Mouse (Mus musculus) lung, postnatal 25 days (tissue): ENCODE measurements at regions not wholly inside any gene's neighbourhood (a gene's known extent, or its start where the extent isn't known, plus 50 kb on each side); places are given as distances from the start of the nearest gene placed in this dataset.
"Not testable (repeated sequence)": the region's sequence is repeated elsewhere in the genome, so short reads cannot be mapped to it uniquely, and the experiment has no call there.

Experiments used
- DNase-seq: peaks from one replicate; pipeline ENCODE4 v3.0.0; 2022; ENCODE audit warnings: low spot score

GRCm38 (mm10) chr12:21680026-21680425 lies 262.6 kb upstream of the Ywhaq start:
- not testable (repeated sequence) for DNase-seq

- not testable (repeated sequence) for DNase-seq
These were observed 231.9 kb upstream of the Ywhaq start for GRCm38 (mm10) chr12:21649381-21649780.

GRCm38 (mm10) chr12:21613781-21614180 lies 196.3 kb upstream of the Ywhaq start:
- peak; percentile 35 for DNase-seq

- no peak for DNase-seq
These were observed 151.1 kb upstream of the Ywhaq start for GRCm38 (mm10) chr12:21568415-21569040.

GRCm38 (mm10) chr12:21543962-21544361 lies 126.5 kb upstream of the Ywhaq start:
- DNase-seq: not testable (repeated sequence)

GRCm38 (mm10) chr12:21543153-21543894 lies 125.9 kb upstream of the Ywhaq start:
- peak; percentile 46 for DNase-seq

- DNase-seq: no peak
These were observed 114.3 kb upstream of the Ywhaq start for GRCm38 (mm10) chr12:21531766-21532165.

- not testable (repeated sequence) for DNase-seq
These were observed 111.9 kb upstream of the Ywhaq start for GRCm38 (mm10) chr12:21529367-21529766.

- not testable (repeated sequence) for DNase-seq
These were observed 109.9 kb upstream of the Ywhaq start for GRCm38 (mm10) chr12:21527336-21527735.

GRCm38 (mm10) chr12:21526906-21527305 lies 109.5 kb upstream of the Ywhaq start:
- not testable (repeated sequence) for DNase-seq

- DNase-seq: not testable (repeated sequence)
These were observed 108.1 kb upstream of the Ywhaq start for GRCm38 (mm10) chr12:21525567-21525966.

GRCm38 (mm10) chr12:21522621-21523020 lies 105.2 kb upstream of the Ywhaq start:
- DNase-seq: no peak

- DNase-seq: no peak
These were observed 101.6 kb upstream of the Ywhaq start for GRCm38 (mm10) chr12:21519058-21519457.

- no peak for DNase-seq
These were observed 95.3 kb upstream of the Ywhaq start for GRCm38 (mm10) chr12:21512736-21513135.

GRCm38 (mm10) chr12:21511043-21511665 lies 93.7 kb upstream of the Ywhaq start:
- DNase-seq: no peak

GRCm38 (mm10) chr12:21507080-21507479 lies 89.6 kb upstream of the Ywhaq start:
- no peak for DNase-seq

GRCm38 (mm10) chr12:21505731-21506368 lies 88.4 kb upstream of the Ywhaq start:
- DNase-seq: no peak

- no peak for DNase-seq
These were observed 85.8 kb upstream of the Ywhaq start for GRCm38 (mm10) chr12:21503250-21503649.

- DNase-seq: no peak
These were observed 79.5 kb upstream of the Ywhaq start for GRCm38 (mm10) chr12:21496974-21497373.

- no peak for DNase-seq
These were observed 78.1 kb upstream of the Ywhaq start for GRCm38 (mm10) chr12:21495511-21495910.

- no peak for DNase-seq
These were observed 76.0 kb upstream of the Ywhaq start for GRCm38 (mm10) chr12:21493471-21493870.

- no peak for DNase-seq
These were observed 75.3 kb upstream of the Ywhaq start for GRCm38 (mm10) chr12:21492549-21493291.
